Mouse (Mus musculus): ENCODE results near the gene Plscr1. TPM values are rescaled to one million over a fixed set of nuclear protein-coding genes. Genes with fewer than 3 reads are reported as not detected.

Gene Plscr1
- polyA plus RNA-seq, 1 experiment from 2014 or later, result 27.1 TPM

GRCm38 (mm10) chr9:92309077-92309476, 59.5 kb downstream of the Plscr1 start, which contains the start of gene 1700057G04Rik:
Gene 1700057G04Rik, plus strand, starts transcription at chr9:92309377.
- no peak within 1 kb of the TSS for H3K4me3 ChIP-seq (replicated peaks)
- no peak within 1 kb of the TSS for H3K27ac ChIP-seq
- no peaks in the 10 kb centered on the region for H3K27me3 ChIP-seq
- no peak within 1 kb of the TSS for H3K9ac ChIP-seq (replicated peaks)
- no peak within 1 kb of the TSS for H3K4me2 ChIP-seq
- WGBS, result 91% methylated on average over 1 of the region's 1 CpGs
- ATAC-seq (ENCODE audit: insufficient number of reproducible peaks, insufficient read depth, low FRiP score, low TSS enrichment, low read depth), result no peak
- no peaks in the 10 kb centered on the region for H3K9me3 ChIP-seq
- H3K36me3 ChIP-seq, result no peaks in the 10 kb centered on the region
- H3K4me1 ChIP-seq (replicated peaks), result no peaks in the 10 kb centered on the region

- H3K9ac ChIP-seq (replicated peaks), result no peak overlapping the region
- no peak for ATAC-seq (ENCODE audit: insufficient number of reproducible peaks, insufficient read depth, low FRiP score, low TSS enrichment, low read depth)
- H3K27me3 ChIP-seq, result no peaks in the 10 kb centered on the region
- 86% methylated on average over 3 of the region's 3 CpGs for WGBS
- H3K4me2 ChIP-seq, result no peak overlapping the region
- H3K27ac ChIP-seq, result no peak overlapping the region
- H3K9me3 ChIP-seq, result no peaks in the 10 kb centered on the region
- no peaks in the 10 kb centered on the region for H3K4me1 ChIP-seq (replicated peaks)
- H3K36me3 ChIP-seq, result no peaks in the 10 kb centered on the region
- H3K4me3 ChIP-seq (replicated peaks), result no peak overlapping the region
Measured at GRCm38 (mm10) chr9:92316791-92317190, 67.2 kb downstream of the Plscr1 start.

Small RNA genes within 50 kb of the gene (microRNA-seq; reads per million reads assigned to microRNA genes)
- not detected for gene Mir6386

Other genes starting within 250 kb of the Plscr1 start
- gene Plscr5, start 56.8 kb upstream of the Plscr1 start, polyA plus RNA-seq (2016; fragmentation: Nextera tagmentation; extraction: Ambion mirVana), result not detected in 2 replicates
- gene Plscr2, start 25.9 kb downstream of the Plscr1 start, polyA plus RNA-seq (2016; fragmentation: Nextera tagmentation; extraction: Ambion mirVana), result 0.52 and 0.73 TPM in 2 replicates
- not detected in 2 replicates for gene 1700057G04Rik, start 59.6 kb downstream of the Plscr1 start, polyA plus RNA-seq (2016; fragmentation: Nextera tagmentation; extraction: Ambion mirVana)
- 1.2 and 1.6 TPM in 2 replicates for gene Plscr4, start 207.6 kb downstream of the Plscr1 start, polyA plus RNA-seq (2016; fragmentation: Nextera tagmentation; extraction: Ambion mirVana)

Data from limb, embryonic 12.5 days (tissue).